Mouse (Mus musculus) heart, embryonic 13.5 days (tissue): ENCODE measurements around the gene Hps4. TPM values are rescaled to one million over a fixed set of nuclear protein-coding genes. Genes with fewer than 3 reads are reported as not detected.
A peak's percentile ranks its signal among the peaks of the same experiment; 100 is the strongest.

Source experiments
- ATAC-seq: fragments of 200-750 bp; cut with Nextera tagmentation; 2 replicates; pipeline ENCODE4 v1.8.0; 2017; ENCODE audit warnings: moderate TSS enrichment; ENCODE audit not compliant: insufficient number of reproducible peaks, low FRiP score, low TSS enrichment; ENCODE audit errors: extremely low read depth
- H3K27ac ChIP-seq: fragments of 300-500 bp; sonication (generic); replicated peaks from 2 replicates; pipeline ENCODE4 v1.5.1; 2015; ENCODE audit warnings: moderate library complexity, mild to moderate bottlenecking, inconsistent platforms
- H3K27me3 ChIP-seq: fragments of 300-500 bp; sonication (generic); replicated peaks from 2 replicates; pipeline ENCODE4 v1.6.1; 2015; ENCODE audit warnings: mild to moderate bottlenecking, inconsistent platforms
- H3K36me3 ChIP-seq: fragments of 300-500 bp; sonication (generic); 2 replicates; pipeline ENCODE4 v1.6.1; 2015; ENCODE audit warnings: mild to moderate bottlenecking, inconsistent platforms
- H3K4me1 ChIP-seq: fragments of 300-500 bp; sonication (generic); 2 replicates; pipeline ENCODE4 v1.6.1; 2015; ENCODE audit warnings: inconsistent platforms
- H3K4me2 ChIP-seq: fragments of 300-500 bp; sonication (generic); 2 replicates; pipeline ENCODE4 v1.6.1; 2015; ENCODE audit warnings: inconsistent platforms, mild to moderate bottlenecking, moderate library complexity
- H3K4me3 ChIP-seq: fragments of 300-500 bp; sonication (generic); 2 replicates; pipeline ENCODE4 v1.5.1; 2015; ENCODE audit warnings: moderate library complexity, mild to moderate bottlenecking, inconsistent platforms
- H3K9ac ChIP-seq: fragments of 300-500 bp; sonication (generic); 2 replicates; pipeline ENCODE4 v1.6.1; 2015; ENCODE audit warnings: inconsistent platforms, mild to moderate bottlenecking, moderate library complexity
- H3K9me3 ChIP-seq: fragments of 300-500 bp; sonication (generic); 2 replicates; pipeline ENCODE4 v1.6.1; 2016; ENCODE audit warnings: inconsistent platforms
- WGBS: fragments of 180-500 bp; shearing (Covaris S2); methylation state at CpG from one replicate; pipeline ENCODE4 v1.1.7; 2015; ENCODE audit warnings: mixed read lengths; 5-methylcytosine and 5-hydroxymethylcytosine counted together
- polyA plus RNA-seq: library from polyadenylated mRNA; unstranded; fragments of >200 nt; fragmentation: Nextera tagmentation; extraction: Ambion mirVana; gene quantifications from 2 replicates; pipeline ENCODE4 v1.2.1, GENCODE M21; 2015

The Hps4 gene
- polyA plus RNA-seq, 1 experiment from 2014 or later, result 19.2 TPM

GRCm38 (mm10) chr5:112346211-112346965 lies 3.5 kb downstream of the Hps4 start:
- H3K36me3 ChIP-seq, result peaks cover 53% of the 10 kb centered on the region
- 0 out of 2 replicates have a peak, but pooled peaks have one; percentile 11 for ATAC-seq
- no peak overlapping the region for H3K4me3 ChIP-seq
- no peak overlapping the region for H3K4me2 ChIP-seq
- 77% methylated on average over 16 of the region's 16 CpGs for WGBS
- peaks cover 20% of the 10 kb centered on the region for H3K4me1 ChIP-seq
- H3K9me3 ChIP-seq, result no peaks in the 10 kb centered on the region
- no peak overlapping the region; the same call in 1 of the 2 replicates for H3K9ac ChIP-seq
- H3K27ac ChIP-seq, result no peak overlapping the region
- H3K27me3 ChIP-seq, result no peaks in the 10 kb centered on the region

GRCm38 (mm10) chr5:112349169-112349568 lies 6.3 kb downstream of the Hps4 start:
- WGBS, result 90% methylated on average over 8 of the region's 8 CpGs
- Histone ChIP-seq H3K27ac (no peak overlapping the region), H3K4me2 (no peak overlapping the region), H3K9me3 (no peaks in the 10 kb centered on the region), H3K4me1 (0 out of 2 replicates have a peak, but pooled peaks cover 3% of the 10 kb centered on the region), H3K36me3 (peaks cover 78% of the 10 kb centered on the region), H3K9ac (no peak overlapping the region), H3K27me3 (no peaks in the 10 kb centered on the region), H3K4me3 (no peak overlapping the region)
- ATAC-seq, result no peak

- Histone ChIP-seq H3K36me3 (peaks cover 64% of the 10 kb centered on the region), H3K4me3 (no peak overlapping the region), H3K4me1 (peaks cover 10% of the 10 kb centered on the region), H3K27me3 (peaks cover 25% of the 10 kb centered on the region), H3K27ac (no peak overlapping the region), H3K9me3 (no peaks in the 10 kb centered on the region), H3K4me2 (no peak overlapping the region), H3K9ac (no peak overlapping the region)
- WGBS, result 79% methylated on average over 6 of the region's 6 CpGs
- no peak for ATAC-seq
These were observed 12.6 kb downstream of the Hps4 start for GRCm38 (mm10) chr5:112355493-112355892.

- H3K4me2 ChIP-seq, result no peak within 1 kb of the TSS
- no peak within 1 kb of the TSS for H3K4me3 ChIP-seq
- no peak for ATAC-seq
- peaks cover 60% of the 10 kb centered on the region for H3K36me3 ChIP-seq
- no peak within 1 kb of the TSS for H3K9ac ChIP-seq
- H3K4me1 ChIP-seq, result peaks cover 10% of the 10 kb centered on the region
- peaks cover 25% of the 10 kb centered on the region for H3K27me3 ChIP-seq
- H3K27ac ChIP-seq, result no peak within 1 kb of the TSS
- WGBS, result 60% methylated on average over 13 of the region's 13 CpGs
- H3K9me3 ChIP-seq, result no peaks in the 10 kb centered on the region
These were observed 13.0 kb downstream of the Hps4 start, which contains the start of gene Gm6583 for GRCm38 (mm10) chr5:112355910-112356309. Gm6583 (minus strand) TSS chr5:112356033.

GRCm38 (mm10) chr5:112356322-112356721 lies 13.4 kb downstream of the Hps4 start:
- H3K4me2 ChIP-seq, result no peak overlapping the region
- H3K9ac ChIP-seq, result no peak overlapping the region
- H3K9me3 ChIP-seq, result no peaks in the 10 kb centered on the region
- ATAC-seq, result no peak
- no peak overlapping the region for H3K27ac ChIP-seq
- no peak overlapping the region for H3K4me3 ChIP-seq
- WGBS, result 78% methylated on average over 9 of the region's 9 CpGs
- H3K4me1 ChIP-seq, result peaks cover 10% of the 10 kb centered on the region
- peaks cover 25% of the 10 kb centered on the region for H3K27me3 ChIP-seq
- H3K36me3 ChIP-seq, result peaks cover 56% of the 10 kb centered on the region

GRCm38 (mm10) chr5:112359520-112359919 lies 16.6 kb downstream of the Hps4 start:
- Histone ChIP-seq H3K4me2 (no peak overlapping the region), H3K9me3 (no peaks in the 10 kb centered on the region), H3K27ac (no peak overlapping the region), H3K4me3 (no peak overlapping the region), H3K4me1 (peaks cover 10% of the 10 kb centered on the region), H3K9ac (no peak overlapping the region), H3K27me3 (peaks cover 25% of the 10 kb centered on the region), H3K36me3 (peaks cover 54% of the 10 kb centered on the region)
- no peak for ATAC-seq
- WGBS, result 47% methylated on average over 4 of the region's 4 CpGs

GRCm38 (mm10) chr5:112360077-112360476 lies 17.2 kb downstream of the Hps4 start:
- H3K9me3 ChIP-seq, result no peaks in the 10 kb centered on the region
- 89% methylated on average over 3 of the region's 3 CpGs for WGBS
- H3K27ac ChIP-seq, result no peak overlapping the region
- no peak overlapping the region for H3K9ac ChIP-seq
- H3K27me3 ChIP-seq, result peaks cover 25% of the 10 kb centered on the region
- ATAC-seq, result no peak
- no peak overlapping the region for H3K4me2 ChIP-seq
- H3K36me3 ChIP-seq, result peaks cover 54% of the 10 kb centered on the region
- H3K4me1 ChIP-seq, result peaks cover 10% of the 10 kb centered on the region
- no peak overlapping the region for H3K4me3 ChIP-seq

GRCm38 (mm10) chr5:112364184-112364797 lies 21.4 kb downstream of the Hps4 start:
- WGBS, result 74% methylated on average over 10 of the region's 10 CpGs
- Histone ChIP-seq H3K9ac (no peak overlapping the region), H3K4me3 (no peak overlapping the region), H3K27me3 (no peaks in the 10 kb centered on the region), H3K36me3 (peaks cover 69% of the 10 kb centered on the region), H3K9me3 (no peaks in the 10 kb centered on the region), H3K27ac (no peak overlapping the region), H3K4me2 (no peak overlapping the region), H3K4me1 (peaks cover 5% of the 10 kb centered on the region; the same call in 1 of the 2 replicates)
- ATAC-seq, result no peak

GRCm38 (mm10) chr5:112366879-112367278 lies 24.0 kb downstream of the Hps4 start:
- Histone ChIP-seq H3K36me3 (peaks cover 91% of the 10 kb centered on the region), H3K9me3 (no peaks in the 10 kb centered on the region), H3K27ac (no peak overlapping the region), H3K27me3 (no peaks in the 10 kb centered on the region), H3K4me1 (no peaks in the 10 kb centered on the region), H3K9ac (no peak overlapping the region), H3K4me2 (no peak overlapping the region), H3K4me3 (no peak overlapping the region)
- 93% methylated on average over 6 of the region's 6 CpGs for WGBS
- no peak for ATAC-seq

GRCm38 (mm10) chr5:112367338-112367737 lies 24.5 kb downstream of the Hps4 start:
- Histone ChIP-seq H3K4me1 (no peaks in the 10 kb centered on the region), H3K27ac (no peak overlapping the region), H3K9ac (no peak overlapping the region), H3K36me3 (peaks cover 91% of the 10 kb centered on the region), H3K4me2 (no peak overlapping the region), H3K4me3 (no peak overlapping the region), H3K9me3 (no peaks in the 10 kb centered on the region), H3K27me3 (no peaks in the 10 kb centered on the region)
- no peak for ATAC-seq
- WGBS, result 82% methylated on average over 4 of the region's 4 CpGs

GRCm38 (mm10) chr5:112367929-112368328 lies 25.0 kb downstream of the Hps4 start:
- Histone ChIP-seq H3K4me2 (no peak overlapping the region), H3K4me3 (no peak overlapping the region), H3K36me3 (peaks cover 92% of the 10 kb centered on the region), H3K9me3 (no peaks in the 10 kb centered on the region), H3K4me1 (no peaks in the 10 kb centered on the region), H3K9ac (no peak overlapping the region), H3K27me3 (no peaks in the 10 kb centered on the region), H3K27ac (no peak overlapping the region)
- no peak for ATAC-seq
- 76% methylated on average over 12 of the region's 12 CpGs for WGBS
